Mouse (Mus musculus): ENCODE results near the gene Dnajc15. TPM values are rescaled to one million over a fixed set of nuclear protein-coding genes. Genes with fewer than 3 reads are reported as not detected.

Gene Dnajc15
- polyA plus RNA-seq, 1 experiment from 2014 or later: 109 TPM

DNA sequence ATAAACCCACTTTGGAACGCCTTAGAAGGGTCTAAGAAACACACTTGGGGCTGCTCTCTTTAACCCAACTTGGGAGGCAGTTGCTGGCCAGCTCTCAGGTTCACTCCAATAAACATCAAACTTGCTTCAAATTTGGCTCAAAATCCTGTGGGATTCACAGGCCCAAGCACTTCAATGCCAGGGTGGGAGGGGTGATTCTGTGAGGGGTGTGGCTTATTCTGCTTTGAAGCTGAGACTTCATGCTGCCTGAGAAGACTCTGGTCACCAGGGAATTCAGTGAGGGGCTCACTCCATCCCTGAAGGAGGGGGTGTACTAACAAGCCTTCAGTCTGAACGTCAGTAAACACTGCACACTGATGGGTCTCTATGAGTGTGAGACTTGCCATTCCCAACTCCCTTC lies 103.3 kb downstream of the Dnajc15 start:
- DNase-seq (ENCODE audit: low spot score): no peak
- no peak overlapping the region for H3K27ac ChIP-seq (ENCODE audit: low read depth)
- WGBS: 75% methylated on average over 2 of the region's 2 CpGs
- H3K4me2 ChIP-seq (ENCODE audit: low read length): no peak overlapping the region
- H3K4me3 ChIP-seq (ENCODE audit: low read depth, low read length): no peak overlapping the region
- H3K9ac ChIP-seq (ENCODE audit: low read length): no peak overlapping the region
- no peaks in the 10 kb centered on the region for H3K4me1 ChIP-seq (replicated peaks; ENCODE audit: control insufficient read depth, insufficient read depth, low read length)
- H3K9me3 ChIP-seq (ENCODE audit: control insufficient read depth, low read length): no peaks in the 10 kb centered on the region
- H3K27me3 ChIP-seq (replicated peaks; ENCODE audit: control insufficient read depth, insufficient read depth, low read length): no peaks in the 10 kb centered on the region
- ATAC-seq (replicated peaks; ENCODE audit: low FRiP score, low TSS enrichment, low read depth): no peak
- no peaks in the 10 kb centered on the region for H3K36me3 ChIP-seq (ENCODE audit: control insufficient read depth, insufficient read depth, low read length)

Other genes starting within 250 kb of the Dnajc15 start
- gene Epsti1, start 29.1 kb upstream of the Dnajc15 start, polyA plus RNA-seq (2014; fragmentation: Nextera tagmentation; extraction: Ambion mirVana): 2.9 and 3.3 TPM in 2 replicates
- not detected in 2 replicates for gene Fam216b, start 213.9 kb upstream of the Dnajc15 start, polyA plus RNA-seq (2014; fragmentation: Nextera tagmentation; extraction: Ambion mirVana)